Mouse (Mus musculus) limb, embryonic 10.5 days (tissue): ENCODE results near the gene Rab11a. TPM values are rescaled to one million over a fixed set of nuclear protein-coding genes. Genes with fewer than 3 reads are reported as not detected.

ENCODE experiments used
- DNase-seq: peaks from one replicate; pipeline ENCODE4 v3.0.0-alpha.2; 2017; ENCODE audit warnings: low spot score
- H3K27ac ChIP-seq: fragments of 300-500 bp; sonication (generic); 2 replicates; pipeline ENCODE4 v1.5.1; 2016; ENCODE audit warnings: mild to moderate bottlenecking
- H3K27me3 ChIP-seq: fragments of 300-500 bp; sonication (generic); 2 replicates; pipeline ENCODE4 v1.6.1; 2016; ENCODE audit warnings: low read depth, mild to moderate bottlenecking; ENCODE audit not compliant: poor library complexity, severe bottlenecking
- H3K36me3 ChIP-seq: fragments of 300-500 bp; sonication (generic); 2 replicates; pipeline ENCODE4 v1.6.1; 2016; ENCODE audit warnings: mild to moderate bottlenecking, moderate library complexity
- H3K4me1 ChIP-seq: fragments of 300-500 bp; sonication (generic); 2 replicates; pipeline ENCODE4 v1.6.1; 2016
- H3K4me3 ChIP-seq: fragments of 300-500 bp; sonication (generic); 2 replicates; pipeline ENCODE4 v1.5.1; 2016; ENCODE audit warnings: mild to moderate bottlenecking, moderate library complexity
- H3K9me3 ChIP-seq: fragments of 300-500 bp; sonication (generic); replicated peaks from 2 replicates; pipeline ENCODE4 v1.6.1; 2016; ENCODE audit warnings: mild to moderate bottlenecking
- WGBS: fragments of 180-500 bp; shearing (Covaris S2); methylation state at CpG from one replicate; pipeline ENCODE4 v1.1.7; 2016; 5-methylcytosine and 5-hydroxymethylcytosine counted together
- polyA plus RNA-seq: library from polyadenylated mRNA; unstranded; fragments of >200 nt; fragmentation: Nextera tagmentation; extraction: Ambion mirVana; gene quantifications from 2 replicates; pipeline ENCODE4 v1.2.1, GENCODE M21; 2016

Gene Rab11a
- polyA plus RNA-seq, 1 experiment from 2014 or later, result 202 TPM

DNA sequence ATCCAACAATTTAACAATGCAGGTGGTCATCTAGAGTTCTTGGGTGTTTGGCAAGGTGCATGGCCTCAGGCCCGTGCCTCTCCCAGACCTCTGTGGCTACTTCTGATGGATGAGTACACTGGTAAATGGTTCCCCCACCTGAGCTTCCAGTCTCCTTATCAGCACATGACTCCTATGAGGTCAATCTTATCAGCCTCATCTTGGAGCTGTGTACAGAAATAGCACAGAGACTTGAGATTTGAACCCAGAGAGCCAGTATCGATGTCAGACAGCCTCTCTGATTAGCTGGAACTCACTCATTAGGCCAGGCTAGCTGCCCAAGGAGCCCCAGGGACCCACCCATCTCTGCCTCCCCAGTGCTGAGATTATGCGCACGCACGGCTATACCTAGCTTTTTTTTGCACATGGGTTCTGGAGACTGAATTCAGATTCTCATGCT lies 32.9 kb upstream of the Rab11a start:
- H3K27ac ChIP-seq, result no peak overlapping the region
- WGBS, result 92% methylated on average over 5 of the region's 5 CpGs
- H3K4me1 ChIP-seq, result peaks cover 10% of the 10 kb centered on the region
- no peak overlapping the region for H3K4me3 ChIP-seq
- no peaks in the 10 kb centered on the region for H3K9me3 ChIP-seq
- H3K36me3 ChIP-seq, result no peaks in the 10 kb centered on the region
- DNase-seq, result no peak
- no peaks in the 10 kb centered on the region for H3K27me3 ChIP-seq

DNA sequence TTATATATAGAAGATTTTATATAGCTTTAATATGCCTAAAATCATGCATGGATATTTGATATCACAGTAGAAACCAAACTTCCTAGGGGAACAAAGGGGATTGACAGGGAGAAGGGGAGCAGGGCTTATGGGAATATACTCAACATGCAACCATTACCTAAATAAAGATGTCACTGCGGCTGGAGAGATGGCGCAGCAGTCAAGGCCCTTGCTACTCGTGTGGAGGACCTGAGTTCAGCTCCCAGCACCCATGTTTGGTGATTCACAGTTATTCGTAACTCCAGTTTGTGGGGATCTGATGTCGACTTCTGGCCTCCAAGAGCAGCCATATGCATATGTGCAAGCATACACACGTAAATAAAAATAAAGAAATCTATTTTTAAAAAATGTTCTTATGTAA lies 32.4 kb upstream of the Rab11a start:
- H3K36me3 ChIP-seq, result no peaks in the 10 kb centered on the region
- WGBS, result 95% methylated on average over 6 of the region's 6 CpGs
- H3K4me3 ChIP-seq, result no peak overlapping the region
- peaks cover 7% of the 10 kb centered on the region for H3K4me1 ChIP-seq
- no peak for DNase-seq
- H3K27ac ChIP-seq, result no peak overlapping the region
- H3K9me3 ChIP-seq, result no peaks in the 10 kb centered on the region
- H3K27me3 ChIP-seq, result no peaks in the 10 kb centered on the region

DNA sequence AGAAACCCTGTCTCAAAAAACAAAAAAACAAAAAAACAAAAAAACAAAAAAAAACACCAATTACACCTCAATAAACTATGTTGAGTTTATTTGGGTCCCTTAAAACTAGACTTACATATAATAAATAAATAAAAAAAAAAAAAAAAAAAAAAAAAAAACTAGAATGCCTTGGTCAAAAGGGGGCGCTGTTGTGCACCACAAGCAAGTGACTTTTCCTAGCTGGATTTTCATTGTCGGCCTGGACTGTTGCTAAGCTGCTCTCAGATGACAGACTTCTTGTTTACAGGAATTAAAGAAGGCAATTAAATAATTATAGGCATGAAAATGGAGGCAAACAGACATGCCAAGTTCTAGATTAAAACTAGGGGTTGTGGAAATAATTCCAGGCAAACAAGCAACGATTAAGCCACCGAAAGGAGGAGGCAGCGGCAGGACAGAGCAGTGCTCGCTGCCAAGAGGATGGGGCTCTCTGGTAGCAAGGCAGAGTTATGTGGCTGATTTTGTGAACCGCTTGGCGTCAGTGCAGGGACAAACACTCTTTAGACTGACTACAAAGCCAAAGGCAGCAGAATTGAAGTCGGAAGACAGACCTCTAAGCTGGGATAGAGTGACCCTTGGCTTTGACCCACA lies 31.6 kb upstream of the Rab11a start:
- Histone ChIP-seq H3K4me1 (0 out of 2 replicates have a peak, but pooled peaks cover under 1% of the 10 kb centered on the region), H3K27ac (no peak overlapping the region), H3K27me3 (no peaks in the 10 kb centered on the region), H3K9me3 (no peaks in the 10 kb centered on the region), H3K36me3 (no peaks in the 10 kb centered on the region), H3K4me3 (no peak overlapping the region)
- DNase-seq, result no peak
- WGBS, result 58% methylated on average over 9 of the region's 9 CpGs

DNA sequence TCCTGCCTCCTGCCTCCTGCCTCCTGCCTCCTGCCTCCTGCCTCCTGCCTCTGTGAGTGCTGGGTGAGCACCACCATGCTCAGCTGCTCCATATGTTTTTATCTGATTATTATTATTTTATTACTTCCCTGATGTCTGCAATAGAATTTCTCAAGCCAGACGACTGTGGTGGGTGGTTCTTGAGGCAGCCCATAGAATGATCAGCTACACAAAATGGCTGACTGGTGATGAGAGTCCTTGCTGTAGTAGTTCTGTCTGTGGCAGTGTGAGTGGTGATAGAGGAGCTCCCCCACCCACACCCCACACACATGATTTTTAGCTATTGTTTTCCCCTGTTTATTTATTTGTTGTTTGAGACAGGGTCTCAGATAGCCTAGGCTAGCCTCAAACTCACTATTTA lies 30.2 kb upstream of the Rab11a start:
- no peaks in the 10 kb centered on the region for H3K27me3 ChIP-seq
- H3K27ac ChIP-seq, result no peak overlapping the region
- DNase-seq, result no peak
- 58% methylated on average over 1 of the region's 1 CpGs for WGBS
- no peaks in the 10 kb centered on the region for H3K9me3 ChIP-seq
- H3K4me3 ChIP-seq, result no peak overlapping the region
- H3K36me3 ChIP-seq, result no peaks in the 10 kb centered on the region
- 0 out of 2 replicates have a peak, but pooled peaks cover 3% of the 10 kb centered on the region for H3K4me1 ChIP-seq

DNA sequence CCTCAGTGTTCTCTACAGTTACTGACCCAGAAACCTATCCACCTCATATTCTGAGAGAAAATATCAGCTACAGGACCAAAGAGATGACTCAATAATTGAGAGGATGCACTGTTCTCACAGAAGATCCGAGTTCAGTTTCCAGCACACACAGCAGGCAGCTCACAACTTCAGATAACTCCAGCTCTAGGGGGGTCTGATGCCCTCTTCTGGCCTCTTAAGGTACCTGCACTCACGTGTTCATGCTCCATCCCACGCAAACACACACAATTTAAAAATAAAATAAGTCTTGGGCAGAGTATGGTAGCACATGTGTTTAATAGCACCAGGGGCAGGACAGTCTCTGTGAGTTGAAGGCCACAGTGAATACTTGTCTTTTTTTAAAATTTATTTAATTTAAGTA lies 28.6 kb upstream of the Rab11a start:
- H3K27me3 ChIP-seq, result no peaks in the 10 kb centered on the region
- 0 out of 2 replicates have a peak, but pooled peaks cover 3% of the 10 kb centered on the region for H3K4me1 ChIP-seq
- no peaks in the 10 kb centered on the region for H3K36me3 ChIP-seq
- no peak overlapping the region for H3K27ac ChIP-seq
- WGBS, result 88% methylated on average over 3 of the region's 3 CpGs
- H3K4me3 ChIP-seq, result no peak overlapping the region
- H3K9me3 ChIP-seq, result no peaks in the 10 kb centered on the region
- DNase-seq, result no peak

DNA sequence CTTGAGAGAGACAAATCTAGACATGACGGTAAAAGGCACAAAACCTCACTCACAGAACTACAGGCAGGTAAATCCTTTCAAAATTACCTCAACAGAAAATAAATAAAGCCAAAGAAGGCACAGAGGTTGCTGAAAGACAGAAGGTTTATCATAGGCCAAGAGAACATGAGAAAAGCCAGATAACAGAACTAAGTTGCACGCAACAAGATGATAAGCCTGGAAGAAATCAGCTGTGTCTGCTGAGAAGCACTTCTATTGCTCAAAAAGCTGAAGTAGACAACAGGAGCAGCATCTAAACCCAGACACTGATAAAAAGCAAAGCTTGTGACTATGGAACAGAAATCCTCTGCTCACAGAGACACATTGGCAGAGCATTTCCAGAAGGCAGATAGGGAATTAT lies 27.3 kb upstream of the Rab11a start:
- Histone ChIP-seq H3K4me3 (no peak overlapping the region), H3K4me1 (0 out of 2 replicates have a peak, but pooled peaks cover 3% of the 10 kb centered on the region), H3K27ac (no peak overlapping the region), H3K36me3 (no peaks in the 10 kb centered on the region), H3K27me3 (no peaks in the 10 kb centered on the region), H3K9me3 (no peaks in the 10 kb centered on the region)
- WGBS, result 84% methylated on average over 2 of the region's 2 CpGs
- no peak for DNase-seq

DNA sequence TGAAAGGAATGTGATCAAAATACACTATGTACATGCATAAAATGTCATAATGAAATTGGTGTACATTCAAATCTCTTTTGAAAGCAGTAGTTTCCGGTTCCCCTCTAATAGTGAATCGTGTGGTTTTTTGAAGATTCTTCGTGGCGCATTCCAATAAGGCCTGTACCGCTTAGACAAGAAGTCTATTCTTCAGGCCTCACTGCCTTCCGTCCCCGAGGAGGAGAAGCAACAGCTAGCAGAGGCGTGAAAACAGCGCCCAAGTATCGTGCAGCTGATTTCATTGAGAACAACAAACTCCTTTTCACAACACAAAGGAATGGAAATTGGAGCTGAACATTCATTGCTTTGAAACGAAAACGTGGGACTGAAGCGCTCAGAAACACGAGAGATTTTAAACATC lies 20.5 kb upstream of the Rab11a start:
- H3K27ac ChIP-seq, result no peak overlapping the region
- 89% methylated on average over 14 of the region's 14 CpGs for WGBS
- no peaks in the 10 kb centered on the region for H3K27me3 ChIP-seq
- no peaks in the 10 kb centered on the region for H3K9me3 ChIP-seq
- no peak for DNase-seq
- H3K4me1 ChIP-seq, result no peaks in the 10 kb centered on the region
- no peak overlapping the region for H3K4me3 ChIP-seq
- no peaks in the 10 kb centered on the region for H3K36me3 ChIP-seq

DNA sequence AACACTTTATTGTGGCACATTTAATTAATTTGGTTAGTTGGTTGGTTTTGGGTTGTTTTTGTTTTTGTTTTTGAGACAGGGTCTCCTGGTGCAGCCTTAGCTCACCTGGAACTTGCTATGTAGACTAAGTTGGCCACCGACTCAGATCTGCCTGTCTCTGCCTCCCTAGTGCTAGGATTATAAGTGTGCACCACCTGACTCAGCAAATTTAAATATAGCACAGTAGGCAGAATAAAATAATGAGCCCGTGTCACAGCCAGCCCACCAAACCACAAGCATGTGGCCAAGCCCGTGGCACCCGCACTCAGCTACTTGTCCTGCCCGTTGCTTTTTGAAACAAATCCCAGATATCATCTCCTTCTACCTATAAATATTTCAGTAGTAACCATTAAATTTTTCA lies 15.0 kb upstream of the Rab11a start:
- Histone ChIP-seq H3K27ac (no peak overlapping the region), H3K9me3 (no peaks in the 10 kb centered on the region), H3K27me3 (no peaks in the 10 kb centered on the region), H3K4me1 (no peaks in the 10 kb centered on the region), H3K4me3 (no peak overlapping the region), H3K36me3 (no peaks in the 10 kb centered on the region)
- 94% methylated on average over 5 of the region's 5 CpGs for WGBS
- no peak for DNase-seq

DNA sequence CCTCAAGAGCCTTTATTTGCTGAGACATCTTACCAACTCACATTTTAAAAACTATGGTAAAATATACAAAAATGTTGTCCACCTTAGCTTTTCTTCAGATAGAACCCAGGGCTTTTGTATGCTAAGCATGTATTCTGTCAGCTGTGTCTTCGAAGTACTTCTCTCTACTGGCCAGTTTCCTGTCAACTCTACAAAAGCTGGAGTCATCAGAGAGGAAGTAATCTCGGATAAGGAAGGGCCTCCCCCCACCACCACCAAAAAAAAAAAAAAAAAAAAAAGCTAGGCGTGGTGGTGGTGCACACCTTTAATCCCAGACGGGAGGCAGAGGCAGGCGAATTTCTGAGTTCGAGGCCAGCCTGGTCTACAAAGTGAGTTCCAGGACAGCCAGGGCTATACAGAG lies 11.8 kb upstream of the Rab11a start:
- Histone ChIP-seq H3K36me3 (no peaks in the 10 kb centered on the region), H3K27me3 (no peaks in the 10 kb centered on the region), H3K4me1 (no peaks in the 10 kb centered on the region), H3K4me3 (no peak overlapping the region), H3K27ac (no peak overlapping the region), H3K9me3 (no peaks in the 10 kb centered on the region)
- 85% methylated on average over 6 of the region's 6 CpGs for WGBS
- DNase-seq, result no peak

DNA sequence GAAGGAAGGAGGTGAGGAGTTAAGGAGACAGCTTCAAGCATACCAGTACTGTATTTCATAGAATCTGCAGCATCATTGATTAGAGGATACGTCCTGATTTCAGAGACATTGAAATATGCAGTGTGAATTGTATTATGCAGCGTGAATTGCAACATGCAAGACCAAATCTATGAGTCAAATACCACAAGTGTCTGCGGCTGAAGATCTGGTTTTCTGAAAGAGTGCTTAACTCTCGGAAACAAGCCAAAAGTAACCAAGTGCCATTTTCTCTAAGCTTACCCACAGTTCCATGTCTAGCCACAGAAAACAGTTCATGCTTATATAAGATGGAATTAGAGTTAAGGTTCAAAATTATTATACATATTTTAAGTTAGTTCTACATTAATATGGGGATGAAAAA lies 10.2 kb upstream of the Rab11a start:
- no peaks in the 10 kb centered on the region for H3K36me3 ChIP-seq
- DNase-seq, result no peak
- no peaks in the 10 kb centered on the region for H3K4me1 ChIP-seq
- no peak overlapping the region for H3K27ac ChIP-seq
- no peak overlapping the region for H3K4me3 ChIP-seq
- H3K9me3 ChIP-seq, result no peaks in the 10 kb centered on the region
- no peaks in the 10 kb centered on the region for H3K27me3 ChIP-seq
- WGBS, result 84% methylated on average over 4 of the region's 4 CpGs

DNA sequence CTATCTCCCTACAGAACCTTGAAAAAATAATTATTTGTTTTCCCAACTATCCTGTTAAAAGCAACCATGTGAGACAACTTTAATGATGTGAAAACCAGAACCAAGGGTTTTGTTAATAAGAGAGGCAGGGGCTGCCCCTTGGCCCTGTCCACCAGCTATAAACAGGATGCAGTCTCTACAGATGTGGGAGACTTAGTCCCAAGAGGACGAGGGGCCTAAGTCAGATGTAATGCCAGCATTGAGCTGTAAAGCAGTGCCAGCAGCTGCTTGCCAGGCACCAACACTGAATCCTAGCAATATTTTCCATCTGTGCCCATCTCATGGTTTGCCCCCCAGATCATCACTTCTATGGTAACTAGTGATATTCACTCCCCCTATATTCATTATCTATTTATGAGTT lies 4.9 kb upstream of the Rab11a start:
- Histone ChIP-seq H3K9me3 (no peaks in the 10 kb centered on the region), H3K4me3 (no peak overlapping the region), H3K27ac (no peak overlapping the region), H3K36me3 (no peaks in the 10 kb centered on the region), H3K4me1 (no peaks in the 10 kb centered on the region), H3K27me3 (no peaks in the 10 kb centered on the region)
- WGBS, result 71% methylated on average over 1 of the region's 1 CpGs
- DNase-seq, result no peak

DNA sequence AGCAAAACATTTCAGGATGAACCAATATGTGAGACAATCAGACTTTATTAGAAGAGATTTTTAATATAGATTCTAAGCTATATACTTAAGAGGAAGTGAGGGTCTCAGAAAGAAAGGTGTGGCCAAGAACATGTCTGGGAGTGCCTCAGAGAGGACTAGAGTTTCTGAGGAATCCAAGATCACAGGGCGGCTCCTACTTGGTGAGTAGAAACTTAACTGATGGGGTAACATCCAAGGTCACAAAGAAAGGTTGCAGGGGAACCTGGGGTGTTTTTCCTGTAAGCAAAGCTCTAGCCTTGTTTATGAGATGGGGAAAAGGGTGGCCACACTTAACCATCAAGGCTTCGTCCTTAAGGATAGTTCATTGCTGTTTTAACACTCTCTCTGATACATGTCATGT lies 1.4 kb upstream of the Rab11a start:
- 81% methylated on average over 2 of the region's 2 CpGs for WGBS
- Histone ChIP-seq H3K27me3 (no peaks in the 10 kb centered on the region), H3K9me3 (no peaks in the 10 kb centered on the region), H3K4me3 (no peak overlapping the region), H3K27ac (no peak overlapping the region), H3K4me1 (peaks cover 14% of the 10 kb centered on the region), H3K36me3 (no peaks in the 10 kb centered on the region)
- no peak for DNase-seq

DNA sequence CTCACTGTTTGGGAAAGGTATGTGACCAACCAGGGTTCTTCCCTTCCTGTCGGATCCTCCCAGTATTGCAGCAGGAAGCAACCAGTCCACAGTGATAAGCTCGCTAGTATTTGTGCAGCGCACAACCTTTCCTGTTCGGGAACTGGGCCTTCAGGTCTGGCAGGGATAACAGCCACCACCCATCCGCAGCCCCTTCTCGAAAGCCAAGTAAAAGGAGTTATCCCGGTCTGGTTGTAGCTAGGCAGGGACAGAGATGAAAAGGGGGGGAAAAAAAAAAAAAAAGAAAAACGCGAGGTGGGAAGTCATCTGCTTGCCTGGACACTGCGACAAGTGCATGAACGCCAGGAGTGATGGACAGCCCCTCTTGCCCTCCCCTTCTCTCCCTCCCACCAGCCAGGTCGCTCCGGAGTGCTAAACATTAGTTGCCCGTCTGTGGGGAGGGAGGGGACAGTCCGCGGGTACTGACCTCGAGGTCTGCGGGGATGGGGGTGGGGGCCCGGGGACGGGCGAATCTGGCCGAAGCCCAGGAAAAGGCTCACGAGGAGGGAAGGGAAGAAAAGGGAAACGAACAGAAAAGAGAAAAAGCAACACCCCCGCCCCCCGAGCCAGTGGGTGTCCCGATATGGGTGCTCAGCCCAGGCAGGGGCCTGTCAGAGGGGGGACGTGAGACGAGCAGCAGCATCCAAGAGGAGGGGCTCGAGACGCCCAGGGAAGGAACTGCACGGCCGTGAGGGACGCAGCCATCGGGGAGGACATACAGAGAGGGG lies 736 bp downstream of the Rab11a start:
- H3K27ac ChIP-seq, result peak overlapping the region; percentile 92
- under 1% methylated on average over 35 of the region's 35 CpGs for WGBS
- peak overlapping the region; percentile 98 for H3K4me3 ChIP-seq
- H3K27me3 ChIP-seq, result no peaks in the 10 kb centered on the region
- DNase-seq, result peak; percentile 59
- no peaks in the 10 kb centered on the region for H3K9me3 ChIP-seq
- H3K36me3 ChIP-seq, result no peaks in the 10 kb centered on the region
- H3K4me1 ChIP-seq, result peaks cover 14% of the 10 kb centered on the region
